Mouse (Mus musculus) neural tube, embryonic 11.5 days (tissue): Measurements from ENCODE around the gene Tnpo3. TPM values are rescaled to one million over a fixed set of nuclear protein-coding genes. Genes with fewer than 3 reads are reported as not detected.
A peak's percentile ranks its signal among the peaks of the same experiment; 100 is the strongest.
"Not testable (repeated sequence)": the region's sequence is repeated elsewhere in the genome, so short reads cannot be mapped to it uniquely, and the experiment has no call there.

ENCODE experiments used
- ATAC-seq: fragments of 200-750 bp; cut with Nextera tagmentation; 2 replicates; pipeline ENCODE4 v1.8.0; 2017; ENCODE audit warnings: moderate number of reproducible peaks, mild to moderate bottlenecking, moderate TSS enrichment, moderate library complexity; ENCODE audit not compliant: insufficient read depth, low FRiP score, low TSS enrichment
- DNase-seq: peaks from one replicate; pipeline ENCODE4 v3.0.0-alpha.2; 2015; ENCODE audit warnings: low spot score
- H3K27ac ChIP-seq: fragments of 300-500 bp; sonication (generic); 2 replicates; pipeline ENCODE4 v1.5.1; 2014; ENCODE audit warnings: low read depth, mild to moderate bottlenecking, low read length
- H3K27me3 ChIP-seq: fragments of 300-500 bp; sonication (generic); 2 replicates; pipeline ENCODE4 v1.6.1; 2014; ENCODE audit warnings: mild to moderate bottlenecking, low read length, mixed read lengths; ENCODE audit not compliant: control insufficient read depth, insufficient read depth
- H3K36me3 ChIP-seq: fragments of 300-500 bp; sonication (generic); 2 replicates; pipeline ENCODE4 v1.6.1; 2014; ENCODE audit warnings: mild to moderate bottlenecking, low read length, moderate library complexity, mixed read lengths; ENCODE audit not compliant: control insufficient read depth, insufficient read depth
- H3K4me1 ChIP-seq: fragments of 300-500 bp; sonication (generic); 2 replicates; pipeline ENCODE4 v1.6.1; 2014; ENCODE audit warnings: low read length, mixed read lengths; ENCODE audit not compliant: control insufficient read depth, insufficient read depth
- H3K4me2 ChIP-seq: fragments of 300-500 bp; sonication (generic); 2 replicates; pipeline ENCODE4 v1.6.1; 2014; ENCODE audit warnings: low read depth, mild to moderate bottlenecking, moderate library complexity
- H3K4me3 ChIP-seq: fragments of 300-500 bp; sonication (generic); 2 replicates; pipeline ENCODE4 v1.5.1; 2014; ENCODE audit warnings: low read depth, low read length
- H3K9ac ChIP-seq: fragments of 300-500 bp; sonication (generic); 2 replicates; pipeline ENCODE4 v1.6.1; 2014; ENCODE audit warnings: mild to moderate bottlenecking, low read length
- H3K9me3 ChIP-seq: fragments of 300-500 bp; sonication (generic); 2 replicates; pipeline ENCODE4 v1.6.1; 2016; ENCODE audit warnings: low read length; ENCODE audit not compliant: control insufficient read depth
- whole genome bisulfite sequencing: fragments of 180-500 bp; shearing (Covaris S2); extraction: QIAGEN DNeasy Blood & Tissue Kit; methylation state at CpG from one replicate; pipeline ENCODE4 v1.1.7; 2014; 5-methylcytosine and 5-hydroxymethylcytosine counted together
- polyA plus RNA-seq: library from polyadenylated mRNA; unstranded; fragments of >200 nt; fragmentation: Nextera tagmentation; extraction: Ambion mirVana; gene quantifications from 2 replicates; pipeline ENCODE4 v1.2.1, GENCODE M21; 2014

The Tnpo3 gene
- polyA plus RNA-seq, 1 experiment from 2014 or later: 118 TPM

DNA sequence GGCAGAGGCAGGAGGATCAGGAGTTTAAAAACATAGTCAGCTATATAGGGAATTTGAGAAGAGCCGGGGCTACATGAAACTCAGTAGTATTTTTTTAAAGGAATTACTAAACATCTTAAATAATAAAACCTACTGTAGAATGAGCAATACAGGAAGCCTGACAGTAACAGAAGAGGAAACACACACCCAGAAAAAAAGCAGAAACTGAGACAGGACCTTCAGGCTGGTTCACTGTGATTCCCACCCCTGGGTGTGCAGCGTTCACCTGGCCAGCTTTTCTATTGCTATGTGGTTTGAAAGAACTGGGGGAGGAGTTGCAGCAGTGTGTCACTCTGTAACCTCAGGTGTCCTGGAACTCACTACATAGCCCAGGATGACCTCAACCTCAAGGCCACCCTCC lies 14.2 kb upstream of the Tnpo3 start:
- 93% methylated on average over 2 of the region's 2 CpGs for WGBS
- H3K4me3 ChIP-seq: no peak overlapping the region

DNA sequence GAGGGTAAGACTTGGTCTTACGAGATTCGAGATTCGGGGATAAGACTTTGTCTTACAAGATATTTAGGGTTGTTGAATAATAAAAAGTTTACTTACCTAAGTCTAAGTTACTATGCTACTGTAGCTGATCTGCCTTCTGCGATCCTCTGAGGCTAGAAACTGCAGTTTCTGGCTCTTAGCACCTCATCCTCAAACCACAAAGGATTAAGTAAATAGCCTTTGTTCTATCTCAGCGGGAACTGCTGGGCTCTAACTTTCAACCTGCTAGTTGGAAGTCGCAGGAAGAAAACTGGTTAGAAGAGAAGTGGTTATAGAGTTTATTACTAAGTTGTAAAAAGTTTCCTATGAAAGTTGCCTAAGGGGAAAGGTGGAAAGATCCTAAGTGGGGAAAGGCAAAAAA lies 12.6 kb upstream of the Tnpo3 start:
- no peak overlapping the region for H3K27ac ChIP-seq
- ATAC-seq (no peak), DNase-seq (no peak)
- no peaks in the 10 kb centered on the region for H3K4me1 ChIP-seq
- H3K9ac ChIP-seq: no peak overlapping the region
- no peak overlapping the region for H3K4me2 ChIP-seq
- no peaks in the 10 kb centered on the region; the same call in 1 of the 2 replicates for H3K9me3 ChIP-seq
- 41% methylated on average over 6 of the region's 6 CpGs for WGBS
- H3K36me3 ChIP-seq: no peaks in the 10 kb centered on the region
- H3K4me3 ChIP-seq: no peak overlapping the region
- H3K27me3 ChIP-seq: no peaks in the 10 kb centered on the region

More for the DNA sequence above, 14.2 kb upstream of the Tnpo3 start:
- H3K27me3 ChIP-seq: no peaks in the 10 kb centered on the region
- H3K36me3 ChIP-seq: no peaks in the 10 kb centered on the region
- no peaks in the 10 kb centered on the region for H3K4me1 ChIP-seq
- H3K9me3 ChIP-seq: no peaks in the 10 kb centered on the region
- H3K9ac ChIP-seq: no peak overlapping the region
- ATAC-seq (no peak), DNase-seq (no peak)
- no peak overlapping the region for H3K4me2 ChIP-seq
- no peak overlapping the region for H3K27ac ChIP-seq

DNA sequence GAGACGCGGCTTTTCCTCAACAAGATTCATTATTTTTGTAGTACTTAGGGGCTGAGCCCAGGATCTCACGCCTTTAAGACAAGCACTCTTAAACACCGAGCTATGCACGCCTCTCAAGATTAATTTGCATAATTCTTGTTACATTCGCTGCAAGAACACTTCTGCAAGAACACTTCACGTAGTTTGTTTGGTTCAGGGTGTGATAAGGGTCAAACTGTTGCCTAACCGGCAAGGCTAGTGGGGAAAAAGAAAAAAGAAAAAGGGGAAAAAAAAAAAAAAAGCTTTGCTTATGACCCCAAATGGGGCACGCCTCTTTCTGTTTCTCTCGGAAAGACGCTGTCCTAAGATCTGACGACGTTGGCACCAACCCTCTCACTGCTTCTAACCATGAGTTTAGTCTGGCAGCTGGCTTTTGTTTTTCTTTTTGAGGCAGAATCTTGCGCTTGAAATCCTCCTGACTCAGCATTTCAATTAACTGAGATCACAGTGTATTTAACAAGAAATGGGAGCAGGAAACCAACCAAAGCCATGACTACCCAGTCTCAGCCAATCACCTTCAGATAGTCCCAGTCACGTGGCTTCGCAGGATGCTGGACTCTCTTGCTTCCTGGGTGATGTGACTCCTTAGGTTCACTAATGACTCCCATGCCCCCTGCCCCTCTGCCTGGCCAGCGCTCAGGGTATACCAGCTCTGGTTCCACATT lies 11.3 kb upstream of the Tnpo3 start:
- DNase-seq: no peak
- no peak for ATAC-seq

DNA sequence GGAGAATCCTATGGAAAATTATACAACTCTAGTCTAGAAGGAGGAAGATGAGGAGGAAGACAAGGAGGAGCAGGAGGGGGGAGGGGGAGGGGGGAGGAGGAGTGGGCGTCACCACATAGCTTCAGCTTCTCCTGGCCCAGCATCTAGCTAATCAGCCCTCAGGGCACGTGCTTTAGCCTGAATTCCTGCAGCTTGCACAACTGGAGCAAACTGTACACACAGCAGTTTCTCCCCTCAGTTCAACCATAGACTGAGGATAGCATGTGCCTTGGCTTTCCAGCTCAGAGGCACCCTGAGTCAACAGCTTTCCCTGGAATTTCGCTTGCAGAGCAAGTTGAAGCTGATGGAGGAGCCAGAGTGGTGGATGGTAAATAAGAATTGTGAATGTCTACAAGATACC lies 10.5 kb upstream of the Tnpo3 start:
- no peaks in the 10 kb centered on the region for H3K27me3 ChIP-seq
- H3K36me3 ChIP-seq: no peaks in the 10 kb centered on the region
- ATAC-seq: no peak
- H3K4me2 ChIP-seq: no peak overlapping the region
- H3K4me1 ChIP-seq: no peaks in the 10 kb centered on the region
- H3K9me3 ChIP-seq: no peaks in the 10 kb centered on the region; the same call in 1 of the 2 replicates
- H3K27ac ChIP-seq: no peak overlapping the region
- 55% methylated on average over 3 of the region's 3 CpGs for WGBS
- no peak overlapping the region for H3K4me3 ChIP-seq
- H3K9ac ChIP-seq: no peak overlapping the region
- no peak for DNase-seq

More for the DNA sequence above, 11.3 kb upstream of the Tnpo3 start:
- H3K4me2 ChIP-seq: no peak overlapping the region
- H3K9me3 ChIP-seq: no peaks in the 10 kb centered on the region; the same call in 1 of the 2 replicates
- no peaks in the 10 kb centered on the region for H3K27me3 ChIP-seq
- no peak overlapping the region for H3K27ac ChIP-seq
- WGBS: 72% methylated on average over 17 of the region's 17 CpGs
- no peaks in the 10 kb centered on the region for H3K4me1 ChIP-seq
- no peak overlapping the region for H3K4me3 ChIP-seq
- no peak overlapping the region for H3K9ac ChIP-seq
- no peaks in the 10 kb centered on the region for H3K36me3 ChIP-seq

DNA sequence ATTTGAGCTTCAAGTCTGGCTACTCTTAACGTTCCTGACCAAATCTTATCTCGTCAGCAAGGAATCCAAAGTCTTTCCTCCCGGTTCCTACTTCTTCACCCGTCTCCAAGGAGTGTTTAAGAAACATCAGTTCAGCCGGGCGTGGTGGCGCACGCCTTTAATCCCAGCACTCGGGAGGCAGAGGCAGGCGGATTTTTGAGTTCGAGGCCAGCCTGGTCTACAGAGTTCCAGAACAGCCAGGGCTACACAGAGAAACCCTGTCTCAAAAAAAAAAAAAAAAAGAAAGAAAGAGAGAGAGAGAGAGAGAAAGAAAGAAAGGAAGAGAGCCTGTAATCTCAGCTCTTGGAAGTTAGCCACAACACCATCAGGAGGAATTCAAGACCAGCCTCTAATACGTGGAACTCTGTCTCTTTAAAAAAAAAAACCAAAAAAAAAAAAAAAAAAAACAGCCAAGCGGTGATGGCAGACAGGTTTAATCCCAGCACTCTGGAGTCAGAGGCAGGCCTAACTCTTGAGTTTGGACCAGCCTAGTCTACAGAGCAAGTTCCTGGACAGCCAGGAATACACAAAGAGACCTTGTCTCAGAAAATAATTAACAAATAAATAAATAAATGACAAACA lies 443 bp upstream of the Tnpo3 start:
- H3K27ac ChIP-seq, DNase-seq, H3K27me3 ChIP-seq, H3K9me3 ChIP-seq, H3K36me3 ChIP-seq, H3K4me1 ChIP-seq: not testable (repeated sequence)
- peak; percentile 20; the same call in 1 of the 2 replicates for ATAC-seq
- WGBS: 33% methylated on average over 13 of the region's 13 CpGs
- H3K4me3 ChIP-seq: peak overlapping the region; percentile 93
- H3K9ac ChIP-seq: peak overlapping the region; percentile 87
- H3K4me2 ChIP-seq: peak overlapping the region; percentile 55

DNA sequence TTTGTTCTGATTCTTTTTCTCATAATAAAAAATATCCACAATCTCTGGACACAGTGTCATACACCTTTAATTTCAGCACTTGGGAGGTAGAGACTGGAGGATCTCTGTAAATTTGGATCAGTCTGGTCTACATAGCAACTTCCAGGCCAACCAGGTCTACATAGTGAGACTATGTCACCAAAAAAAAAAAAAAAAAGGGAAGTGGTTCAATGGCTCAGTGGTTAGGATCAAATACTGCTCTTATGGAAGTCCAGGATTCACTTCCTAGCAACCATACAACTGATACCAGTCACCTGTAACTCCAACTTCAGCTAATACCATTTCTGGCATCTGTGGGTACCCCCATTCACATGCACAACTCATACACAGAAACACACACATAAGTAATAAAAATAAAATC lies 9.5 kb downstream of the Tnpo3 start:
- no peak overlapping the region for H3K4me2 ChIP-seq
- DNase-seq (no peak), ATAC-seq (no peak)
- H3K27me3 ChIP-seq: no peaks in the 10 kb centered on the region
- H3K4me1 ChIP-seq: no peaks in the 10 kb centered on the region
- H3K9me3 ChIP-seq: no peaks in the 10 kb centered on the region
- H3K36me3 ChIP-seq: no peaks in the 10 kb centered on the region
- H3K9ac ChIP-seq: no peak overlapping the region
- no peak overlapping the region for H3K27ac ChIP-seq
- H3K4me3 ChIP-seq: no peak overlapping the region

DNA sequence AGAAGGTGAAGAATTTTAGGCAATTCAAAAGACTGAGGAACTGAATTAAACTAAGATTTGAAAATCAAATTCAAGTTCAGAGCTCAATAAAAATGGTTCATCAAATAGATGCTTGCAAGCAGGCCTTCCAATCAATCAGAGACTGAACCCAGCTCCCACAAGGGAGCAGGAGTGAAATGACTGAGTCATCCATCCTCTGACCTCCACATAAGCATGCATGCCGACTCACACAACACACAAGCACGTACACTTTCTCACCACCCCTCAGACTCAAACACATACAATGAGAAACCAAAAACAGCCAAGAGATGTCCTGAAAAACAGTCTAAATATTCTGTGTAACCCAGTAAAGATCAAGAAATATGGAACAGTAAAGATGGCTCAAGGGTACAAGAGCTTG lies 14.0 kb downstream of the Tnpo3 start:
- DNase-seq (no peak), ATAC-seq (no peak)
- Histone ChIP-seq H3K9me3 (no peaks in the 10 kb centered on the region), H3K4me1 (no peaks in the 10 kb centered on the region), H3K27ac (no peak overlapping the region), H3K4me2 (no peak overlapping the region), H3K4me3 (no peak overlapping the region), H3K27me3 (no peaks in the 10 kb centered on the region), H3K36me3 (no peaks in the 10 kb centered on the region), H3K9ac (no peak overlapping the region)
- 87% methylated on average over 2 of the region's 2 CpGs for WGBS

DNA sequence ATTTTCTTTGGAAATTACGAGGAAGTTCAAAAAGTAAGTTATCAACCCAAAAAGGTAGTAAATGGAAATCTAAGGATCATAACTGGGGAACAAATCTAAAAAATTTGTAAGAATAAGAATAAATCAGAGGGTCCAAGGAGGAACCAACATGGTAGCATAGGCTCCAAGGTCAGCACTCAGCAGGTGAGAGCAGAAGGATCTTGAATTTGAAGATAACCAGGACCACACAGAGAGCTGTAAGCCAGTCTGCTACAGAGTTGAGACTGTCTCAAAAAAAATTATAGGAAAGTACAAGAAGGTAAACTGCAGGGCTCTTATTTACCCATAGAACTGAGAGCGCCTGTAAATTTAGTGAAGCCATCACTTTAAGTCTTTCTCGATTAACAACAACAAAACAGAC lies 28.5 kb downstream of the Tnpo3 start:
- Histone ChIP-seq H3K9ac (no peak overlapping the region), H3K4me2 (no peak overlapping the region), H3K36me3 (peaks cover 9% of the 10 kb centered on the region), H3K27me3 (no peaks in the 10 kb centered on the region), H3K4me1 (no peaks in the 10 kb centered on the region), H3K4me3 (no peak overlapping the region), H3K9me3 (no peaks in the 10 kb centered on the region), H3K27ac (no peak overlapping the region)
- DNase-seq (no peak), ATAC-seq (no peak)
- WGBS: 95% methylated on average over 3 of the region's 3 CpGs

DNA sequence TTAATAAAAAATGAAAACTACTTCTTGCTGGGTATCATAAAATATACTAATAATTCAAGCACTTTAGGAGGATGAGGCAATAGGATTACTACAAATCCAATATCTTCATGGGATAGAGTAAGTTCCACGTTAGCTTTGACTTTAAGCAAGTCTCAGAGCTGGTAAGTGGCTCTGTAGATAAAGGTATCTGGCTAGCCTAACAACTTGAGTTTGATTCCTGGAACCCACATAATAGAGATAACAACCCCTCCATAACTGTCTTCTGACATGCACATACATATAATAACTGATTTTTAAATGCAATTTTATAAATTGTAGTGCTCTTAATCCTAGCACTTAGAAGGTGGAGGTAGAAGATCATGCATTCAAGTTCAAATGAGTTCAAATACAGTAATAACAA lies 28.9 kb downstream of the Tnpo3 start:
- H3K27ac ChIP-seq: no peak overlapping the region
- no peak overlapping the region for H3K9ac ChIP-seq
- no peak for DNase-seq
- H3K9me3 ChIP-seq: no peaks in the 10 kb centered on the region
- H3K4me3 ChIP-seq: no peak overlapping the region
- peaks cover 9% of the 10 kb centered on the region for H3K36me3 ChIP-seq
- no peaks in the 10 kb centered on the region for H3K27me3 ChIP-seq
- ATAC-seq: no peak
- WGBS: 100% methylated on average over 1 of the region's 1 CpGs
- no peaks in the 10 kb centered on the region for H3K4me1 ChIP-seq
- no peak overlapping the region for H3K4me2 ChIP-seq
